Mouse (Mus musculus) layer of hippocampus, adult 11-12 months (tissue): ENCODE results near the gene Hist2h4.
"Not testable (repeated sequence)": the region's sequence is repeated elsewhere in the genome, so short reads cannot be mapped to it uniquely, and the experiment has no call there.

Source experiments
- DNase-seq: peaks from one replicate; pipeline ENCODE4 v3.0.0; 2022; ENCODE audit warnings: low spot score

The Hist2h4 gene

GRCm38 (mm10) chr3:96268776-96269378 lies 5.8 kb upstream of the Hist2h4 start:
- DNase-seq: not testable (repeated sequence)

GRCm38 (mm10) chr3:96268051-96268775 lies 5.1 kb upstream of the Hist2h4 start, which contains the start of gene Hist2h3b:
Gene Hist2h3b, plus strand, starts transcription at chr3:96268654.
- peak; percentile 82 for DNase-seq

GRCm38 (mm10) chr3:96267541-96267940 lies 4.4 kb upstream of the Hist2h4 start:
- DNase-seq: no peak

- DNase-seq: no peak
Measured at GRCm38 (mm10) chr3:96266132-96266710, 3.1 kb upstream of the Hist2h4 start.

- no peak for DNase-seq
Measured at GRCm38 (mm10) chr3:96264404-96264949, 1.4 kb upstream of the Hist2h4 start.

GRCm38 (mm10) chr3:96263558-96264403 lies 670 bp upstream of the Hist2h4 start:
- peak; percentile 60 for DNase-seq

GRCm38 (mm10) chr3:96262216-96262875 lies 765 bp downstream of the Hist2h4 start:
- DNase-seq: peak; percentile 84

- DNase-seq: no peak
Measured at GRCm38 (mm10) chr3:96261623-96262022, 1.5 kb downstream of the Hist2h4 start.

GRCm38 (mm10) chr3:96260220-96260619 lies 2.9 kb downstream of the Hist2h4 start:
- no peak for DNase-seq

- DNase-seq: no peak
Measured at GRCm38 (mm10) chr3:96257190-96257589, 5.9 kb downstream of the Hist2h4 start.

GRCm38 (mm10) chr3:96255926-96256593 lies 7.1 kb downstream of the Hist2h4 start:
- no peak for DNase-seq

GRCm38 (mm10) chr3:96254683-96255355 lies 8.3 kb downstream of the Hist2h4 start:
- DNase-seq: no peak

GRCm38 (mm10) chr3:96251787-96252186 lies 11.3 kb downstream of the Hist2h4 start:
- DNase-seq: no peak

- no peak for DNase-seq
Measured at GRCm38 (mm10) chr3:96250890-96251289, 12.2 kb downstream of the Hist2h4 start.

- DNase-seq: no peak
Measured at GRCm38 (mm10) chr3:96249034-96249345, 14.1 kb downstream of the Hist2h4 start.

GRCm38 (mm10) chr3:96248141-96249033 lies 14.7 kb downstream of the Hist2h4 start:
- DNase-seq: no peak

GRCm38 (mm10) chr3:96247356-96248140 lies 15.6 kb downstream of the Hist2h4 start:
- DNase-seq: no peak

- DNase-seq: not testable (repeated sequence)
Measured at GRCm38 (mm10) chr3:96246427-96246856, 16.7 kb downstream of the Hist2h4 start, which contains the start of gene Hist2h3c1. Gene Hist2h3c1, plus strand, starts transcription at chr3:96246685.
